In the genomic region with DNA sequence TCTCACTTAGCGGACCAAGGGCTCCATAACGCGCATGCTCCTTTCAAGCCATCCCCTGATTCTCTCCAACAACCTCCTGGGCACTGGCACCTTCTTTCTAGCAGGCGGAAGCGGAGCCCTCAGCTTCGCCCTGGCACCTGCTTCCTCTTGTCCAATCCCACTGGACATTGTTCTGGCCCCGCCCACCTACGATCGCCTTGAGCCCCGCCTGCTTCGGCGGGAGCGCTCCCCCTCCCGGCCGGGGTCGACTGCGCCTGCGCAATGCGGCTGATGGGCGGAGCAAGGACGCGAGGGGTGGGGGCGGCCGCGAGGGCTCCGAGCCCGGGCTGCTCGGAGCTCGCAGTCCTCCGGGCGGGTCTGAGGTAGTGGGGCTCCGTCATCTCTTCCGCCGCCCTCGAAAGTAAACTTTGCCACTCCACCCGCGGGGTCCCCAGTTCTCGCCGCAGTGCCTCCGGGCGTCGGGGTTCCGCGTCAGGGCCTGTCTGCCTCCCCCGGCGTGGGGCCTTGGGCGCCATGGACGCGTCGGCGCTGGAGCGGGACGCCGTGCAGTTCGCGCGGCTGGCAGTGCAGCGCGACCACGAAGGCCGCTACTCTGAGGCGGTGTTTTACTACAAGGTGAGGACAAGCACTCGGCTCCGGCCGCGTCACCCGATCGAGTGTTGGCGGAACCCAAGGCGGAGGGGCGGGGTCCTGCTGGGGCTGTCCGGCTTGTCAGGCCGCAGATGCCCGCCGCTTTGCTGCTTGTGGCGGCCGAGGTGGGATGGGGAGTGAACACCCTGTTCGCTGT, we compare ENCODE assay signal across 8 mouse cellular contexts. TPM values are rescaled to one million over a fixed set of nuclear protein-coding genes. Genes with fewer than 3 reads are reported as not detected.
DNase-seq lines count a peak whose midpoint lies in the region; ATAC-seq lines count a peak whose summit lies in the region.

Gene Capn7 (plus strand): TSS at position 270 of the 787 bp plus-strand sequence.

- peak; percentile 95 for ATAC-seq in megakaryocyte progenitor cell, adult 5-6 weeks (replicated peaks; ENCODE audit: poor library complexity)

- DNase-seq in adipocyte (ENCODE audit: low spot score): peak; percentile 94
- peak; percentile 99 for DNase-seq in embryo, embryonic 10 days (ENCODE audit: low spot score)
- peak; percentile 100 for DNase-seq in gastrocnemius, postnatal 10 days
- DNase-seq in induced T-regulatory cell, adult 2 months (ENCODE audit: low read depth): peak; percentile 99
- DNase-seq in left cerebral cortex, adult 9 months (ENCODE audit: low spot score in 2 of 2): peak; percentile 93 to 97
- peak; percentile 100 for DNase-seq in right cerebral cortex, postnatal 14 days
- DNase-seq in urinary bladder, postnatal 36 days (ENCODE audit: low spot score in 2 of 2): peak; percentile 96 to 98

RNA-seq across cellular contexts. Expression of gene Capn7, which starts in this region (rescaled TPM):
- total RNA-seq in gastrocnemius, postnatal 10 days (2021): 10 to 100 TPM; 28.0 to 31.1 TPM
- total RNA-seq in megakaryocyte progenitor cell, adult 5-6 weeks (2015): 56.8 and 59.6 TPM in 2 replicates
- total RNA-seq in megakaryocyte progenitor cell, adult 5-6 weeks (2017): 52.7 and 62.3 TPM in 2 replicates

Comparison
In these comparisons a context has a peak if more than half of its experiments do, and no peak if none do; other contexts are left out.
1. Peak in every context shown above with its lines: DNase-seq and ATAC-seq.